Mouse (Mus musculus) lung, postnatal 0 days (tissue): ENCODE data around the gene Epb41.

Experiments
- CTCF ChIP-seq: IDR thresholded peaks from 2 replicates; pipeline ENCODE4 v1.5.1; 2016; ENCODE audit warnings: antibody characterized with exemption, mild to moderate bottlenecking
- EP300 ChIP-seq: IDR thresholded peaks from 2 replicates; pipeline ENCODE4 v1.6.1; 2016; ENCODE audit warnings: antibody characterized with exemption, mild to moderate bottlenecking, control low read depth

- no peak for TF ChIP-seq CTCF
- no peak for TF ChIP-seq EP300
These were observed 164.7 kb downstream of the Epb41 start for GRCm38 (mm10) chr4:131910237-131910994.
